Mouse (Mus musculus): ENCODE data around the gene Tacc3.

- TF ChIP-seq GATA1 (IDR thresholded peaks at IDR 0.05; ENCODE audit: borderline replicate concordance, low read length) = no peak
- no peak for TF ChIP-seq FLI1 (IDR thresholded peaks at IDR 0.05; ENCODE audit: low read length)
Measured at GRCm38 (mm10) chr5:33623766-33624165, 34.2 kb upstream of the Tacc3 start.

Data from megakaryocyte, embryonic 14.5 days (primary cell).